Mouse (Mus musculus) CD4-positive helper T cell, adult 2 months (primary cell): Measurements from ENCODE around the gene Ncam1.

ENCODE experiments used
- DNase-seq: peaks from one replicate; pipeline ENCODE4 v3.0.0-alpha.2; 2012; ENCODE audit warnings: low read depth, missing footprints, low spot score

Gene Ncam1

GRCm38 (mm10) chr9:49755214-49755613, 43.5 kb downstream of the Ncam1 start:
- DNase-seq = no peak

- no peak for DNase-seq
These were observed 47.3 kb downstream of the Ncam1 start for GRCm38 (mm10) chr9:49751466-49751865.

DNA sequence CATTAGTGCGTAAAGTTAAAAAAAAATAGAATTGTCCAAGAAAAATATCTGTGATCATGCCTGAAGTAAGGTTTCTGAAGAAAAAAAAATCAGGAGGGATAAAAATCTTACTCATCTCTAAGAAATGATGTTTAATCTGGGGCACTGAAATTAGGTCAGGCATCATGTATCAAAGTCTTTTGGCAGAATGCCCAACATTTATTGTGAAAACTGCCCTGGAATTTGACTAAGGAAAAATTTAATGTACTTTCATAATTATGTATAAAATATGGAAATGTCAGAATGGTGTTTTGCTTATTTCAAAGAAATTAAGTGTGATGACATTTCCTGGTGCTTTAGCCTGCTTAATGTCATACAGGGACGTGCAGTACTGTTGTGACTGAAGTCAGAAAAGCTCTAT, 52.5 kb downstream of the Ncam1 start:
- no peak for DNase-seq

- no peak for DNase-seq
These were observed 53.0 kb downstream of the Ncam1 start for GRCm38 (mm10) chr9:49745696-49746095.

DNA sequence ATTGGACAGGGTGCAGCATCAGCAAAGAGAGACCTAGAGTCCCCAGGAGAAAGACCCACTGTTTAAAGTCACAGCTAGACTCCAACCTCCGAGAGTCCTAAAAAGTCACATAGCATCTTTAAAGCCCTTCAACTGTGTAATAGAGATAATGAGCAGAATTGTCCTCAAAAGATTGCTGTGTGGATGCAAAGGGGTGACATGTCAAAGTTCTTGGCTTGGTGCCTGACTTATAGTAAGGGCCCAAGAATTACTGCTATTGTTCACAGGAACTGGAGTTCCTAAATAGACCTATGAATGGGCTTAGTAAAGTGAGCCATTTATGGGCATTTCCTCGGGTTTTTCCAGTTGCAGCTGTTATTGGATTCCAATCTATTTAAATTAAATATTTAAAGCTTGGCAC, 54.4 kb downstream of the Ncam1 start:
- DNase-seq = no peak

DNA sequence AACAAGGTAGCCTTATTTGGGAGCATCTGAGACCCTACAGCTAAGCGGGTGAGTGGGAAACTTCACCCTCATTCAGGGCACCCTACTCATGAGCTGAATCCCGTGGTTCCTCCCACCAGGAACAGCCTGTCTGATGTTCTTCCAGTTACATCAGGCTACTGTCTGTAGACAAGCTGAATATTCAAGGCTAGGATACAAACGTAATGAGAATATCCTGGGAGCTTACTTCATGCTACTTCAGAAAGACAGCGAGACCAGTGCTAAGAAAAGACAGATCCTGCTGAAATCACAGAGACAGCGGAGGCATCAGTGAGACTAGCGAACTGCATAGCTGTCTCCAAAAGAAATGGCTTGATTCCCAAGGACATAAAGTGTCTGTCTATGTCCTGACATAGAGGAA, 58.8 kb downstream of the Ncam1 start:
- no peak for DNase-seq

GRCm38 (mm10) chr9:49738546-49738945, 60.2 kb downstream of the Ncam1 start:
- no peak for DNase-seq

DNA sequence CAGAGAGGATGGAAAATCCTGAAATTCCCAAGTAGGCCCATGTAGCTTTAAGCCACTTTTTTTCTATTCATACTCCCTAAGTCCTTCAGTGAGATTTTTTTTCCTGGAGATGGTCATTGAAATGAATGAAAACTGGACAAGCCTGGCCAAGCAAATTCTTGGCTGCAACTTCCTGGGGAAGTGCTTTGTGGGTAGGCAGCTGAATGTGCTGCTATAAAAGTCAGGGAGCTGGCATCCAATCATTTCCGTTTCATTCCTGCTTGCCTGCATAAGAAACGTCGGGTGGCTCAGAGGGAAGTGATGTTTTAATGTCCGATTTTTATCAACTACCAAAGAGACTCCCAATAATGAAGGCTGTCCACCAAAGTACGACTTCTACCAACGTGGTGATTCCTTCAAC, 61.6 kb downstream of the Ncam1 start:
- DNase-seq = no peak

GRCm38 (mm10) chr9:49734348-49735007, 64.2 kb downstream of the Ncam1 start:
- no peak for DNase-seq

- DNase-seq = no peak
These were observed 65.0 kb downstream of the Ncam1 start for GRCm38 (mm10) chr9:49733726-49734125.

- no peak for DNase-seq
These were observed 69.2 kb downstream of the Ncam1 start for GRCm38 (mm10) chr9:49729479-49729878.

GRCm38 (mm10) chr9:49728211-49728610, 70.5 kb downstream of the Ncam1 start:
- no peak for DNase-seq

- no peak for DNase-seq
These were observed 76.0 kb downstream of the Ncam1 start for GRCm38 (mm10) chr9:49722765-49723164.

DNA sequence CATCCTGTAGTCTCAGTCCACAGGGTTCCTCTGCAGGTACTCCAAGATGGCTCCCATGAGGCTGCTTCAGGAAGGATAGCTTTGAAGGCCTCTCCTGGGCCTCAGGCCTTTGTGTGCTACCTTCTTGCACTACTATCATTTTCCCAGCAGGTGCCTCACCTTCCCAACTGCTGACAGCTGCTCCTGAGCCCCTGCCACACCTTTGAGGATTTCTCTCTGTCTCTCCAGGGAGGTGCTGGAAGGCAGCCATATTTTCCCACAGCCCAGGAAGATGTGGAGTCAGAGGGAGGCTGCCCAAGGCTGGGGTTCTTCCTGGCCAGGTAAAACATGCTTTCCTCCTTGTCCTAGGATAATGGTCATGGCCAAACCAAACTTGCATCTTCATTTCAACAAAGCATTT, 83.6 kb downstream of the Ncam1 start:
- no peak for DNase-seq

- no peak for DNase-seq
These were observed 84.6 kb downstream of the Ncam1 start for GRCm38 (mm10) chr9:49714091-49714490.

DNA sequence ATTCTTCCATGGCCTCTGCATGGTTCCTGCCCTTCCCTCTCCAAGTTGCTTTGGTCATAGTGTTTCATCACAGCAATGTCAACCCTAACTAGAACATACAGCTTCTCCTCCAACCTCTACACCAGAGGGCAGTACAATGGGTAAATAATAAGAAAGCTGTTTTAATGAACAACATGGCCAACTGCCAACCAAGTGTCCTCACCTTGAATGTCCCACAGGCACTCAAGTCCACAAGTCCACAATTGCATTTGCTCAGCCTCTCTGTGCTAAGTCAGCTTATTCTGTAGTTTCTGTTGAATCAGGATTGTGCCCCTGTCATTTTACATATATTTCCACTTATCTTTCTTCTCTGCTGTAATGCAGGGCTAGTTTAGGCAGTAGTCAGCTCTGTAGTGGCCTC, 91.1 kb downstream of the Ncam1 start:
- no peak for DNase-seq

DNA sequence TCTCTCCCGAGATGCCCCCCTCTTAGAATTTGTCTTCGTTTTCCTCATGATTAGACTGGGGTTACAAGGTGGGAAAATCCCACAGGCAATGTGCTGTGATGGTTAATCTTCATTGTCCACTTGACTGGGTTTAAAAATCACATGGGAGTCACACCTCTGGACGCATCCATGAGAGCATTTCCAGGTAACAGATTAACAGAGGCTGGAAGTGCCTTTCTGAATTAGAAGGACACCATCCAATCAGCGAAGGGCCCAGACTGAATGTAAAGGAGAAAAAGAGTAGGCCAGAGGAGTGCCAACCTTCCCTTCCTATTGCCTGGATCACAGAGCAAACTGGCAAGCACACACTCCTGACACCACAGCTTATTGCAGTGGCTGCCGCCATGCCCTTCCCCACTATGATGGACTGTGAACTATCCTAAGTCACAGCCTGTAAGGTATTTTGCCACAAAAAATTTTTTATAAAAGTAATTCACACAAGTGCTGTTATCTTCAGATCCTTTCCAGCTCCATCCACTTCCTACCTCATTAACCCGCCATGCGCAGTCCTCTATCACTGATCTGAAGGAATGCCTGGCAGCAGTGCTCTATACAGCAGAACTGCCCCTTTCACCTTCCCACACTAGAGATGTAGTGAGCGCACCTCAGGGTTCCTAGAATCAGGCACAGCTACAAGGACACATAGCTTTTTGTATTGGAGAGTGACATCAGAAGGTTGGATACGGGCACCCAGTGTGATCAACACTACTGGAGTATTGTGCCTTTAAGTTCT, 94.3 kb downstream of the Ncam1 start:
- no peak for DNase-seq

DNA sequence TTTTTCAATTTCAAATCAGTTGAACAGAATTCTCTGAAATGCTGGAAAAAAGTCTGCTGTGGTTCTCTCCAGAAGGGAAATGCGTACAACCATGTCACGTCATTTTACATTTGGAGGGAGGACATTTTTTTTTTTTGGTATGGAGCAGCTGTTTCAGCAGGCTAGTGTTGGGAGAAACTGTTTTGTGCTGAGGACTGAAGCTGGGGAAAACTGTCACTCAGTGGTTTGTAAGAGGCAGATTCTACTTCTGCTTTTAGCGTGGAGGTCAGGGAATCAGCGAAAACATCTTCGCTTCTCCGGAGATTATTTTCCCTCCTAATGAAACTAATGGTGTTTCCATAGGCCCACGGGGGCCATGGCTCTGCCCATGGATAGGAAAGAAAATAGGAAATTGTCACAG, 103.4 kb downstream of the Ncam1 start:
- no peak for DNase-seq

GRCm38 (mm10) chr9:49692791-49693190, 105.9 kb downstream of the Ncam1 start:
- no peak for DNase-seq

DNA sequence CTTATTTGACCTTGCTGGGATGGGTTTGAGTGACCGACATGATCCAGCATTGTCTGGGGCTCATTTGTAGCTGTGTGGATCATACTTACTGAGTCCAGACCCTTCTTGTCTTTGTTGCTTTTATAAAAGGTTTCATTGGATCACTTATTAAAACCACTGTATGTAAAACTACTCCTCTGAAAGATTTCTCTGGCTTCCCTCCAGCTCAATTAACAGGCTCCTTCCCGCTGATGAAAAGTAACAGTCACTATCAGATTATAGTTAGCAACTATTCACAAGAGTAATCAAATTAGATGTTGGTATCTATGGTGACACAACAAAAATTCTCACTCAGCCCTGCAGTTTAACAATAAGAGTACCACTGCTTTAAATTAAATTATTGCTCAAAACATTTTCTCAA, 107.4 kb downstream of the Ncam1 start:
- DNase-seq = no peak

- DNase-seq = no peak
These were observed 115.0 kb downstream of the Ncam1 start for GRCm38 (mm10) chr9:49683566-49684273.

DNA sequence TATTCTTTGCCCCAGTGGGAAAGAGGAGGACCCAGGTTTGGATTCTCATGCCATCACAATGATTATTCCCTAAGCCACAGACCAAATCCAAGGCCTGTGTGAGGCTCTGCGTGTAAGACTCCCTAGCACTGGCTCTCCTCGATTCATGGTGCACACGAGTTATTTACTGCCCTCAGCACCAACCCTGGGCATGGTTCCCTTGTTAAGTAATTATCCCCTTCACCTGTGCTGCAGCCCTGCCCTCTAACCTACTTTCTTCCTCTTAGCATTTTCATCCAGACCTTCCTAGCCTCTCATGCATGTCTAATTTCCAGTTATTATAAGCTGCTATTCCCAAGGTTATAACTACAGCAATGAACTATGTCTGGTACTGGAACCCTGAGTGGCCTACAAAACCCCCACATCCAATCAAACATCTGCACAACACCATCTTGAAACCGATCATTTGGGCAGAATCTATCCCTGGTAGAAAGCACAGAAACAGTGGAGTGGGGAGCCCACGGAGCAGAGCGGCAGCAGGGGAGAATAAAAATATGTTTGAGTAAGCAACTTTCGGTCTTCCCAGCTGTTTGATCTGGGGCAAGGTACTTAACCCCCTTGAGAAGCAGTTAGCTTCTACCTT, 116.8 kb downstream of the Ncam1 start:
- DNase-seq = no peak
